Mouse (Mus musculus): ENCODE measurements around the gene Them5. TPM values are rescaled to one million over a fixed set of nuclear protein-coding genes. Genes with fewer than 3 reads are reported as not detected.
A peak's percentile ranks its signal among the peaks of the same experiment; 100 is the strongest.

Them5 gene
- total RNA-seq, 2 experiments from 2014 or later = not detected

DNA sequence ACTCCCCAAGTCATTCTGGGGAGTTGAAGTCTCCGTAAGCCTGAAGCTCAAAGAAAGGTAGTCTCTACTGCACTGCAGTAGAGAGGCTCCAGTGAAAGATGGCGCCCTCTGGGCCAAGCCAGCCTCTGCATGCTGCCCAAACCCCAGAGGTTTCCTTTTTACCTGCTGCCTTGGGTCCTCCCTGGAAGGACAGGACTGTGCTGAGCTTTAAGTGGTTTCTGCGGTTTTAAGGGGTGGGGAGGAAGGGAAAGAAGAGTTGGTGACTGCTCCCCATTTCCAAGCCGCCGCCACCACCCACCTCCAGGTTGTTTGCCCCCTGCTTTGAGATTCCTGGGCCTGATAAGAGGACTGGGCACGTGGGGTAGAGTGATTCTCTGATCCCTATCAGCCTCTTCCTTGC, 26.7 kb downstream of the Them5 start:
- ATAC-seq (replicated peaks; ENCODE audit: low FRiP score, low TSS enrichment, poor library complexity, severe bottlenecking) = no peak

DNA sequence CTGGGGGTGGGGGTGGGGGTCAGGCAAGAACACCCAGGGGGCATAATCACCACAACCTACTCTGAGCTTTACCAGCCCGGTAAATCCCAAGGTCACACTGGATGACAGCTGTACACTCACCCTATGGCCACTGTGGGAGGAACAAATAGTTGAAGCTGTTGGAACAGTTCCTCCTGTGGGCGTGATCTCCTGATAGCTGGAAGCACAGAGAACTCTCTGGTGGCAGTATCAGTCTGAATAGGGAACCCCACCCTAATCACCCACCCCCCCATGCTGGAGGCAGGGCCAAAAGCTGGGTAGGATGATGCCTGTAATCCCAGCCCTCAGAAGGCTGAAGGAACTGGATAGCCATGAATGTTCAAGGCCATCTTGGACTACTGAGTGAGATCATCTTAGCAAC, 27.8 kb downstream of the Them5 start:
- peak; percentile 48; the same call in 1 of the 2 replicates for ATAC-seq (replicated peaks; ENCODE audit: low FRiP score, low TSS enrichment, poor library complexity, severe bottlenecking)

DNA sequence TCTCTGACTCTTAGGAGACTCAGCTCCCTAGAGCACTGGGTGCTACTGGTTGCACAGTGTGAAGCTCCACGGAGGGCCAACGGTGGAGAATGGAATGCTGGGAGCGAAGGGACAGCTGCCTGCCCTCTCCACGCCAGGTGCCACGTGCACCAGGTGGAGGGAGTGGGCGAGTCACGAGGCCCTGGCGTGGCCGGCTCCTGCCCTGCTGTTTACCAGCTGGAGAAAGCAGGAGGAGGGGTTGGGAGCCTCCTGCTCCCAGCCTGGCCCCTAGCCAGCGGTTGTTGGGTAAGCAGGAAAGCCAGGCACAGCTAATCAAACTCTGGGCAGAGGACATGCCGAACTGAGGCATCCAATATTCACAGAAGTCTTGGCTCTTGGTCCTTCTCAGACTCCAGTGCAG, 29.7 kb downstream of the Them5 start:
- ATAC-seq (replicated peaks; ENCODE audit: low FRiP score, low TSS enrichment, poor library complexity, severe bottlenecking) = no peak

DNA sequence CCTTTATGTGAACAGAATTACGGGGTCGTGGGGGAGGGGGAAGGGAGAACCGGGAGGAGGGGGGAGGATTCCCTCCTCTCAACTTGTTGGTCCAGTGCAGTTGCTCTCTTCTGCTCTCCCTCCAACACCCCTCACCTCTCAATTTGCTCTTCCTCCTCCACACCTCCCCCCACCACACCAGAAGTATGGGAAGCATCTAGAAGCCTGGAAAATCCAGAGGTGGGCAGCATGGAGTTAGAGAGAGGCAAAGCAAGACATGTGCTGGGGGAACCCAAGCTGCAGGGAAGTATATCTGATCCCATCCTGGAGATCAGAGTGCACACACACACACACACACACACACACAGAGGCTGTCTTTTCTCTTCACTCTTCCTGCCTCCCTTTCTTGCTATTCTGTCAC, 30.1 kb downstream of the Them5 start:
- no peak for ATAC-seq (replicated peaks; ENCODE audit: low FRiP score, low TSS enrichment, poor library complexity, severe bottlenecking)

DNA sequence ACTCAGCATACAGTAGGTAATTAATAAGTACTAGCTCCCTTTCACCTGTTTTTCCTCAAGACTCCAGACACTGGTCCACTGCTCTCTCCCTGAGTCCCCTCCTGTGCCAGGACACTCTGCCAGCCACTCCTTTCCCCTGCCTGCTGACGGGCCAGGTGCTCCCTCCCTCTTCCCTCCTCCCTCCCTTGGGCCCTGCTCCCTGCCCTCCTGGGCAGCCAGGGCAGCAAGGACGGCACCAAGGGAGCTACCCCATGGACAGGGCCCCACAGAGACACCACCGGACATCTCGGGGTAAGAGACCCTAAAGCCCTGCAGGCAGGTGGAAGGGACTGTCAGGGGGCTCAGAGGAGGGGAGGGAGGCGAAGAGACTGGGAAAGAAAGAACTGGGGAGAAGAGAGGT, 30.7 kb downstream of the Them5 start, which contains the start of gene Rorc:
Rorc (plus strand) TSS at position 154 of the 400 bp plus-strand sequence.
- no peak for ATAC-seq (replicated peaks; ENCODE audit: low FRiP score, low TSS enrichment, poor library complexity, severe bottlenecking)

DNA sequence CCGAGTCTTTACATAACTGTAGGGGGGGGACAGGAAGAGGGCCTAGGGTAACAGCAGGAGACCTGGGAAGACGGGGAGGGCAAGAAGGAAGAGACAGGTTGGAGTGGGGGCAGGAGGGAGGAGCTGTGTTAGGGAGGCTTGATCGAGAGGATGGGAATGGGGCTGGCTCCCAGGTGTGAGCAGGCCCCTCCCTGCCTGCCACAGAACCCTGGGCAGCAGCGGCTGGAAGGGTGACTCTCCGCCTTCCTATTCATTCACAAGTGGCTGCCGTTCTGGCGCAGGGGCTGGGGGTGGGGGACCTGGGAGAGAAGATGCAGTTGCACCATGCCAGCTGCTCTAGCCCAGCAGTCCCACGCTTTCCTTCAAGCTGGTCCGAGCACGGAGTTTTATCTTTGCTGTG, 31.2 kb downstream of the Them5 start:
- ATAC-seq (replicated peaks; ENCODE audit: low FRiP score, low TSS enrichment, poor library complexity, severe bottlenecking) = no peak

DNA sequence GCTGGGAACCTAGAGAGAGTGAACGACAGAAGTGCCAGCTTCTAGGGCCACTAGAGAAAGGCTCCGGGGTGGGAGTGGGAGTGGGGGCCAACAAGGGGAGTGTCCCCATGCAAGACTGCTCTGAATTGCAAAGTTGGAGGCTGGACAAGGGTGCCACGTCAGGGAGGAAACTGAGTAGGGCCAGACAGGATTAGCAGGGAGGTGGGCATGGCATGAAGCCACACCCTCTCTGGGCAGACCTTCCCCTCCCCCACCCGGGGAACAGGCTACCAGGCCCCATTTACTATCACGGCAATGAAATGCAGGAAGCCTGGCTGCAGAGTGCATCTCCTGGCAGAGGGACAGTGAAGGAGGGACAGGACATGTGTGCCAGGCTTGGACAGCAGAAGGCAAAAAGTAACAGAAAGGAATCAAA, 31.7 kb downstream of the Them5 start:
- no peak for ATAC-seq (replicated peaks; ENCODE audit: low FRiP score, low TSS enrichment, poor library complexity, severe bottlenecking)

DNA sequence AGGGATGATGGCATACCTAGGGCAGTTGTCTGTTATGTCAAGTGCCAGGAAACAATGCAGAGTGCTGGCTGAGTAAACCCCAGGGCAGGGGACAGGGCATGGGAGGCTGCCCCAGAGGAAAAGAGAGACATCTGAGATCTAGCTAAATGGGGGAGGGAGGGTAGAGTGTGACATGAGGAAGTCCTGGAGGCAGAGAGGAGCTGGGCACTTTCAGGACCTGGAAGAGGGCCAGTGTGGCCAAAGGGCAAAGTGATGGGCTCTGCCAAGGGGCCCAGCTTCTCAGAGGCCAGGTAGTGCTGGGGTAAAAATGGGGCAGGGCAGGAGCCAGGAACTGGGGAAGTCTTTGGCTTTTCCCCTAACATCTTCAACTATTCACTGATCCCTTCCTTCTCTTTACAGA, 32.7 kb downstream of the Them5 start:
- no peak for ATAC-seq (replicated peaks; ENCODE audit: low FRiP score, low TSS enrichment, poor library complexity, severe bottlenecking)

DNA sequence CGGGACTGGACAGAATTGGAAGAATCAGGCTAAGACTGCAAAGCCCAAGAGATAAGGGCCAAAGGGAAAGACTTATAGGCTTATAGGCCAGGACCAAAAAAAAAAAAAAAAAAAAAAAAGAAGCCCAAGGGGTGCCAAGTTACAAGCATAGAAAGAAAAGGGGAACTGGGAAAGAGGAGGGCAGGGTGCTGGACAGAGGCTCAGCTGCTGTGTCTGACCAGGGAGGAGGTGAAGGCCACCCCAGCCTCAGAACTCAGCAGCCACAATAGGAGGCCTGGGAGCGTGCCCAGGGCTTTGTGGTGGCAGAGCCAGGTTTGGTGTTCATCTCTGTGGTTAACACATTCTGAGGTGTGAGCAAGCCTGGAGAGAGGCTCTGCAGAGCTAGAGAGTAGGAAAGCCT, 33.2 kb downstream of the Them5 start:
- no peak for ATAC-seq (replicated peaks; ENCODE audit: low FRiP score, low TSS enrichment, poor library complexity, severe bottlenecking)

DNA sequence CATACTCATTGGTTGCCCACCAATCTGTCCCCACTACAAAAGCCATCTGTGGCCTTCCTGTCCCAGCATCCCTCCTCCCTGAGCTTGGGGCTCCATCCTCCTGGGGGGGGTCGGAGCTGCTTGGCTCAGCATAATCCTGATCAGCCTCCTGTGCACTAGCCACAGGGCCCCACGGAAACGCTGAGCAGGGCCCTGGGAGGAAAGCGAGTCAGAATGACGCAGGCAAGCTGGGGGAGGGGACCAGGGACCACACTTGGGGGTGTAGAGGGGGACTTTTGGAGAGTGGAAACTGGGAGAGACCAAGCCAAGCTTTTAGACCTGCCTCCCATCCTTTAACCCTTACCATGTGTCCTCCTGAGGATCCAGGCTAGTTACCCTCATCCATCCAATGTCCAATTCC, 34.0 kb downstream of the Them5 start:
- no peak for ATAC-seq (replicated peaks; ENCODE audit: low FRiP score, low TSS enrichment, poor library complexity, severe bottlenecking)

DNA sequence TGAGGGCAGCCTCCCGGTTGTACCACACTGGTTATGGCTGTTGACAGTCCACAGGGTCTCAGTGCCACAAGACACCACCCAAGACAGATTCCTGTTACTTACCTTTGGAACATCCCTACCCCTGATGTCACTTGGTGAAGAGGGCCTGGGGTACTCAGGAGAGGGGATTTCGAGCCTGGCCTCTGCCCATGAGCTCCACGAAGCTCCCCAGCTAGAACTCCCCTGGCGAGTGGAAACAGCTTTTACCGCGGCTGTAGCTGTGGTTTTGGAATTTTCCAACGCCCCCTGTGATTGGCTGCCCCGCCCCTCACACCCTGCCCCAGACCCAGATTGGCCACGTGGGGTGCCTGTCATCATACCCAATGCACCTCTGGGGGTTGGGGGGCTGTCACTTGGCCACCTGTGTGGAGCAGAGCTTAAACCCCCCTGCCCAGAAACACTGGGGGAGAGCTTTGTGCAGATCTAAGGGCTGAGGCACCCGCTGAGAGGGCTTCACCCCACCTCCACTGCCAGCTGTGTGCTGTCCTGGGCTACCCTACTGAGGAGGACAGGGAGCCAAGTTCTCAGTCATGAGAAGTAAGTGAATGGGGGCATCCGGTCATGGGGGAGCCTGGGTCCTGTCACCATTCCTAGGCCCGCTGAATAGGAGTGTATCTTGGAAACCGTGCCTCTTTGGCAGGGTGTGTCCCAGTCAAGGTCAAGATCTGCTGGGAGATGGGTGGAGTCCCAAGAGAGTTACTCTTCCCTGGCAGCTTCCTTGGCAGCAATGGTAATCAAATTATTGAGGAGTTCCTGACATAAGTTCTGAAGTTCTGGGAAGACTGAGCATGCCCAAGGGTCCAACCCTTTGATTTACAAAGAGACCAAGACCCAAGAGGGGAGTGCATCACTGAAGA, 35.4 kb downstream of the Them5 start:
- ATAC-seq (replicated peaks; ENCODE audit: low FRiP score, low TSS enrichment, poor library complexity, severe bottlenecking) = no peak

DNA sequence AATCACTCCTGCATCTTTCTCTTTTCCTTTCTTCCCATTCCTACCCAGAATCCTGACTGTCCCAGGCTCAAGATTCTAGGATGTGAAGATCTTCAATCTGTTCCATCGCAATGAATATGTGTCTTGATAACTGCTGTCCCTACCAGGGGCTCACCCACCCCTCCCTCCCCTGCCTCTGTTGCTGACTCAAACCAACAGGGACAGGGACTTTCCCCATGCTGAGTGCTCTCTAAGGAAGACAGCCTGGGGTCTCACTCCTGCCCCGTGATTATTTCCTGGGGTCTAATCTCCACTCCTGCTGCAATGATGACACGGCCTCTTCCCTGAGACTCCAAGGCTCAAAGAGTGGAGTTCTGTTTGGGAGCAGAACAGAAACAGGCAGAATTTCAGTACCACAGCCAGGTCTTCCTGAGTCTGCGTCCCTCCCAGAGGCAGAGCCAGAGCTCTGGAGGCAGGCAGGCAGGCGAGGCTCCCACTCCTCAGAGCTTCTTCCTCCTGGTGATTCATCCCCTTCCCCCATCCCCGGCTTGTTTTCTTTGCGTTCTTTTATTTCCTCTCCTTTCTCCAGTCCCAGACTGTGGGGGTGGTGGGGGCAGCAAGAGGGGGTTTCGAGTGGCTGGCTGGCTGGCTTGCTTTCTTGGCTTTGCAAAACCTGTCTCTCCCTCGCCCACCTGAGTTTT, 38.1 kb downstream of the Them5 start:
- ATAC-seq (replicated peaks; ENCODE audit: low FRiP score, low TSS enrichment, poor library complexity, severe bottlenecking) = no peak

DNA sequence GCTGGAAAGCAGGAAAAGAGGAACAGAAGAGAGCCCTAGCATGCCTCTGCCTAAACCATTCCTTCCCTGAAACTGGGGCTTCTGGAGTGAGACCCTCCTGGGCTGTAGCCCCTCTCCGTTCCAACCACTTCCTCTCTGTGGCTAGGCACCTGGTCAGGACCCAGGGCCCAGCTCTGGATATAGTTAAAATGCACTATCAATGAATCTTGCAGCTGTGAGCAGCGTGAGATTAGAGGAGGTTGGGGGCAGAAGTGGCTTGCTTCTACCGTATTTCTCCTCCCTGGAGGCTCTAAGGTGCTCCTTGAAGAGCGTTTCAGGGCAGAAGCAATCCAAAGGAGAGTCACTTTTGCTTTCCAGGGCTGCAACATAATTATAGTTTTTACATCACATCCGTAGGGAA, 40.4 kb downstream of the Them5 start:
- no peak for ATAC-seq (replicated peaks; ENCODE audit: low FRiP score, low TSS enrichment, poor library complexity, severe bottlenecking)

DNA sequence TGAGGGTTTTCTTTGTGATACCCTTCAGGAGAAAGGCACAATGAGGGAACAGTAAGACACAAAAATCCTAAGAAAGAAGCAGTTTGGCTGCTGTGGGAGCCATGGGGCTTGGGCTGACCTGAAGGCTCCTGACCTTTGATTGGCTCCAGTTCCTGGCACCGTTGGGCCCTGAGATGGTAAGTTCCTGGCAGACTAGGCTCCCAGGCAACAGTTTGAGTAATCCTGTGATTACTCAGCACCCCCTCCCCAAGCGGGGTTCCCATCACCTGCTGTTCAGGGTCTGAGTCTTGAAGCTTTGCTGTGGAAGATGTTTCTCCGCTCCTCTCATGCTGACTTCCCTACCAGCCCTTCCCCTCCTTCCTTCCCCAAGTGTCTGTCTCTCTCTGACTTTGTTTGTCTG, 41.6 kb downstream of the Them5 start:
- ATAC-seq (replicated peaks; ENCODE audit: low FRiP score, low TSS enrichment, poor library complexity, severe bottlenecking) = no peak

DNA sequence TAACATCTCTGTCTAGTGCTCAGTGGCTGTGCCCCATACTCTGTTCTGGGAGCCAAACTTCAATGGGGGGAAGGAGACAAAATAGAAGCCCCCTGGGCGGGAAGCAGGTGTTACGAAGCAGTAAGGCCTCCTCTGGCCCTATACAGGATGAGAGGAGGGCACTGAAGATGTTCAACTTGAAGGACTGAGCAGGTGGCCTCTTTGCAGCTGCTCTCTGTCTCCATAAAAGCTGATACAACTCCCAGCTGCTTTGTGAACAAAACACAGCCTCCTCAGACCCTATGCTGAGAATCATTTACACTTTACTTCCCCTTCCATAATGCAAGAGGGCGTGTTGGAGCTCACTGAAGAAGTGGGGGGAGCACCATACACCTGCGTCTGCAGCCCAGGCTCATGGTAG, 44.8 kb downstream of the Them5 start:
- ATAC-seq (replicated peaks; ENCODE audit: low FRiP score, low TSS enrichment, poor library complexity, severe bottlenecking) = no peak

DNA sequence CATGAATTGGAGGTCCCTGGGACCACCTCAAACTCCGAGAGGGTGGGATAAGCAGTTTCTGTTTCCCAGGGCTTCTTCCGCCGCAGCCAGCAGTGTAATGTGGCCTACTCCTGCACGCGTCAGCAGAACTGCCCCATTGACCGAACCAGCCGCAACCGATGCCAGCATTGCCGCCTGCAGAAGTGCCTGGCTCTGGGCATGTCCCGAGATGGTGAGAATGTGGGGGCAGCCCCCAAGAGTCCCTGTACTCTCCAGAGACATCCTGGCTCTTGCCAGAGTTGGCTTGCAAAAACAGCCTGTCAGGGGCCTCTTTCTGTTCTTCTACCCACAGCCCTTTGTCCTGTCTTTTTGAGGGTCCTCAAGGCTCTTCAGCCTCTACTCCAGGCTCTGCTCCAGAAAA, 45.5 kb downstream of the Them5 start:
- ATAC-seq (replicated peaks; ENCODE audit: low FRiP score, low TSS enrichment, poor library complexity, severe bottlenecking) = no peak

DNA sequence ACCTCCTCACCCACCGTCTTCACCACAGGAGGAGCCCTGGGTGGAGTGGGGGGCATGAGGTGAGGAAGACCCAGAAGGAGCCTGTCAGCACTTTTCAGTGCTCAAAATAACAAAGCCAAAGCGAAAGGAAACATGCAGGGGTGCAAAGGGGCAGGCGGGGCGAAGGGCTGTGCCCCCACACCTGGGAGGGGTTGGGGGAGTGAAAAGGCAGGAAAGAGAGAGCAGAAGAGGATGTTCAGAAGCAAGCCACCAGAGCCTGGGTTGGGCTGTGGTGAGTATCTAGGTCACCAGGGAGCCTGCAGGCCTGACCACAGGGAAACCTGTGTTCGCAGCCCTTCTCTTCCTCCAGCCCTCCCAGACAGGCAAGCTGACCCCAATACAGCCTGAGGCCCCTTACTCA, 46.1 kb downstream of the Them5 start:
- ATAC-seq (replicated peaks; ENCODE audit: low FRiP score, low TSS enrichment, poor library complexity, severe bottlenecking) = 0 out of 2 replicates have a peak, but pooled peaks have one; percentile 29

DNA sequence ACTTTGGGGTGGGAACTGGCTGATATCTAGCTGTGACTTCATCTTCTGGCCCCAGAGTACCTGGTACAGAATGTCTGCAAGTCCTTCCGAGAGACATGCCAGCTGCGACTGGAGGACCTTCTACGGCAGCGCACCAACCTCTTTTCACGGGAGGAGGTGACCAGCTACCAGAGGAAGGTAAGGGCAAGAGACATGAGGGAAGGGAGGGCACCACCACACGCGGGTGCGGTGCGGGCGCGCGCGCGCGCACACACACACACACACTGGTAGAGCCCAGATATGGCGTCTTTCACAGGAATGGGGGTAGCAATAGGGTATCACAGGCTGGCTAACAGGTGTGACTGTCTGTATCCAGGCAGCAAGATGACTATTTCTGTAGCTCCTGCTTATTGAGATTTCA, 47.5 kb downstream of the Them5 start:
- ATAC-seq (replicated peaks; ENCODE audit: low FRiP score, low TSS enrichment, poor library complexity, severe bottlenecking) = no peak

DNA sequence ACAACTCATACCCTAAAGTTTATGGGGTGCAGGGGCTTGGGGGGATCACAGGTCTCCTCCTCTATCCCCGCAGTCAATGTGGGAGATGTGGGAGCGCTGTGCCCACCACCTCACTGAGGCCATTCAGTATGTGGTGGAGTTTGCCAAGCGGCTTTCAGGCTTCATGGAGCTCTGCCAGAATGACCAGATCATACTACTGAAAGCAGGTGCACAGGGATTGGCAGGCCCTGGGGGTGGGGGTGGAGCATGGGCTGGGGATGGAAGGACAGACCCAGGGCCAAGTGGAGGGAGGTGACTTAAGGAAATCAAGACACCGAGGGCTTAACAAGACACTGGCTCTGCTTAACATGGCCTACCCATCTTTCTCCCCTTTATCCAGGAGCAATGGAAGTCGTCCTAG, 49.1 kb downstream of the Them5 start:
- no peak for ATAC-seq (replicated peaks; ENCODE audit: low FRiP score, low TSS enrichment, poor library complexity, severe bottlenecking)

DNA sequence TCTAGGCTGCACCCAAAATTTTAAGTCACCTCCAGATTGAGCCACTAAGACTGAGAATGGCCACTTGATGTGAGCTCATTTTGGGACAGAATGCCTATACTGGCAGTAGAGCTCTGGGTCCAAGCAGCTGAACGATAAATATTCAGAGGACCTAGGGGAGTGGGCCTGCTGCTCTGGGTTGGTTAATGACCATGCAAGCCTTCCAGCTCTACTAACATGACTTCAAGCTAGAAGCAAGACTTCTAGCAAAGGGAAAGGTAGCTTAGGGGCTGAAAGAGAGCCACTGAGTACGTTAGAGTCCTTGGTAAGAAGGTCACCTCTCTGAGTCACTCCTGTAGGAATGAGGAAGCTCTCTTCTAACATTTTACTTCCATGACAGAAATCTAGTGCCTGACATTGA, 50.2 kb downstream of the Them5 start:
- ATAC-seq (replicated peaks; ENCODE audit: low FRiP score, low TSS enrichment, poor library complexity, severe bottlenecking) = no peak

DNA sequence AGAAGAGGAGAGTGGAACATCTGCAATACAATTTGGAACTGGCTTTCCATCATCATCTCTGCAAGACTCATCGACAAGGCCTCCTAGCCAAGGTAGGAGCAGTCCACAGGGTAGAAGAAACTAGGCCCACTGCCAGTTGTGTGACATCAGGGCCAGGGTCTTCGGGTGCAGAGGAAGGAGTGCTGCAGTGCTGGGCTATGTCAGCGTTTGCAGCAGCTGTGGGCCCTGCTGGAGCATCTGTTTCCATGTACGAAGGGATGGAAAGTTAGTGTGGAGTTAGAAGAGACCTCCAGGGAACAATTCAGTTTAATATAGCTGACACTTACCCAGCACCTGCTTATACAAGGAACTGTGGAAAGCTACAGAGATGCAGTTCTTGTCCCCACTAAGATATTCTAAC, 51.1 kb downstream of the Them5 start:
- ATAC-seq (replicated peaks; ENCODE audit: low FRiP score, low TSS enrichment, poor library complexity, severe bottlenecking) = no peak
